Mouse (Mus musculus) brown adipose tissue, adult 24 weeks (tissue): ENCODE data around the gene Tsku. TPM values are rescaled to one million over a fixed set of nuclear protein-coding genes. Genes with fewer than 3 reads are reported as not detected.

Experiments used
- H3K27ac ChIP-seq: fragments of 200-500 bp; replicated peaks from 2 replicates; pipeline ENCODE4 v1.5.1; 2012; ENCODE audit warnings: low read depth, mild to moderate bottlenecking, low read length
- H3K4me1 ChIP-seq: fragments of 200-500 bp; 2 replicates; pipeline ENCODE4 v1.6.1; 2012; ENCODE audit warnings: low read length, mixed read lengths; ENCODE audit not compliant: control insufficient read depth, insufficient read depth, insufficient read length
- H3K4me3 ChIP-seq: fragments of 200-500 bp; 2 replicates; pipeline ENCODE4 v1.5.1; 2012; ENCODE audit warnings: low read depth, mild to moderate bottlenecking, low read length, moderate library complexity; ENCODE audit not compliant: insufficient read depth
- polyA plus RNA-seq: library from polyadenylated mRNA; stranded (reverse); fragments of >200 nt; gene quantifications from 2 replicates; pipeline ENCODE4 v1.2.4, GENCODE M21; 2012; ENCODE audit not compliant: missing spikeins, insufficient read depth, insufficient read length

Gene Tsku
- polyA plus RNA-seq, 1 experiment = 31.5 TPM

- Histone ChIP-seq H3K27ac (no peak overlapping the region), H3K4me1 (no peaks in the 10 kb centered on the region; the same call in 1 of the 2 replicates), H3K4me3 (no peak overlapping the region)
Measured at GRCm38 (mm10) chr7:98348043-98348442, 13.1 kb downstream of the Tsku start.

- no peak overlapping the region for H3K27ac ChIP-seq
- H3K4me1 ChIP-seq = no peaks in the 10 kb centered on the region; the same call in 1 of the 2 replicates
- no peak overlapping the region for H3K4me3 ChIP-seq
Measured at GRCm38 (mm10) chr7:98347471-98347870, 13.7 kb downstream of the Tsku start.

DNA sequence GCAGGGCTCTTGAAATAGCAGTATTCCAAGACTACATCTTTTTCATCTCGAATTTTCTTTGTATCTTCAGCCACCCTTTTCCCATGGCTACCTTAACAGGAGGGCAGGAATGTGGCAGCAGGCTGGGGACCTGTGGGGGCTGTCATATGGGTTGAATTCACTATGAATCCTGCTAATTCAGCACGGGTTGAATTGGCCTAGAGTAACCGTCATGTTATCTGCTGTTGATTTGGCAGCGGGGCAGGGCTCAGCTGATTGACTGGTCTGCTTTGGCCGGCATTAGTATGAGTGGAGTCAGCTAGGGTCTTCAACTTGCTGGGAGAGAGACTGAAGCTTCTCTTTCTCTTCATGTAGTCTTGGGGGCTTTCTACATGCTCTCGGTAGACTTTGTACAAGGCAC, 16.1 kb downstream of the Tsku start:
- Histone ChIP-seq H3K27ac (no peak overlapping the region), H3K4me3 (no peak overlapping the region), H3K4me1 (no peaks in the 10 kb centered on the region; the same call in 1 of the 2 replicates)

DNA sequence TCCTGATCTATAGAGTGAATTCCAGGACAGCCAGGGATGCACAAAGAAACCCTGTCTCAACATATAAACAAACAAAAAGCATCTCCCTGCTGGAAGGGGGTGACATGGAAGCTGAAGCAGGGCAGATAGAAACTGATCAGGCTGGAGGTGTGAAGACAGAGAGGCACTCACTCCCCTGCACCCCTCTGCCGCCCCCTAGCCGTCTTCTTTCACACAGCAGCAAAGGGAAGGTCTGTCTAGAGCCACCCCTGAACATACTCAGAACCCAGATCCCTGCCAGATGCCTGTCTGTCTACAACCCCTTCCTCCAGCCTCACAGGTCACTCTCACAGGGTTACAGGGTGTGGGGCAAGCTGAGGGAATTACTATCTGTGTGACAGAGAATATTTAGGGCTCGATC, 16.8 kb downstream of the Tsku start:
- H3K27ac ChIP-seq = no peak overlapping the region
- no peak overlapping the region for H3K4me3 ChIP-seq
- no peaks in the 10 kb centered on the region for H3K4me1 ChIP-seq

DNA sequence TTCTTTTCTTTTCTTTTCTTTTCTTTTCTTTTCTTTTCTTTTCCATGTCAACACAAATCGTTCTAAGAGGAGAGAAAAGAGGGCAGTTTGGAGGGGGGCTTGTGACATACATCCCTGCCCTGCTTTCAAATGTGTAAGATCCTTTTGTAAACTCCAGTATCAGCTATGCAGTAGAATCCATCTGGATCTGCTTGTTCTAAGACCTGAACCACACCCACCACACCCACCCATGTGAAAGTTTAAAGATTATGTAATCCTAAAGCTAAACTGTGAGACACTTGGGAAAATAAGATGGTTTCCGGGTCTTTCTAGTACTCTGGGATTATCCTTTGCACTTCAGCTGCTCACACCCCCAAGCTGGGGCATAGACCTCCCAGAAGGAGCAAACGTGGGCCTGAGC, 18.9 kb downstream of the Tsku start:
- Histone ChIP-seq H3K4me3 (no peak overlapping the region), H3K4me1 (no peaks in the 10 kb centered on the region), H3K27ac (no peak overlapping the region)

DNA sequence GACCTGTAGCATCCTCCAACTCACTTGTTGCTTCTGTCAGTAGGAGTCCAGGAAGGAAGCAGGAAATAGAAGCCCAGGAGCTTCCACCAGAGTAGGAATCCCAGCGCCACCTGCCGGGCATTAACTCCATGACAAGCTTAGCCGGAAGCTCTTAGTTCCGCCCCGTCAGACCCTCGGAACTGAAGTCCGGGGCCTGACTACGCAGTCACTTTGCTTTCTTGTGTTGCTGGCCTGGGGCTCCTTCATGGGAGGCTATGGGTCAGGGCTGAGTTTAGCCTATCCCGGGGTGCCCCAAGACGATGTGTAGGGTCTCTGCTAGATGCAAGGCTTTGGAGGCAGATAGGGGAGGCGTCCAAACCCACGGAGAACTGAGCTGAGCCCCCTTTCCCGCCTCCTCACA, 19.7 kb downstream of the Tsku start:
- Histone ChIP-seq H3K4me1 (no peaks in the 10 kb centered on the region), H3K4me3 (peak overlapping the region; percentile 53), H3K27ac (no peak overlapping the region)

GRCm38 (mm10) chr7:98340343-98340742, 20.8 kb downstream of the Tsku start:
- Histone ChIP-seq H3K27ac (no peak overlapping the region), H3K4me1 (no peaks in the 10 kb centered on the region), H3K4me3 (no peak overlapping the region)

- Histone ChIP-seq H3K4me1 (no peaks in the 10 kb centered on the region), H3K4me3 (no peak overlapping the region), H3K27ac (no peak overlapping the region)
Measured at GRCm38 (mm10) chr7:98333987-98334386, 27.1 kb downstream of the Tsku start.

DNA sequence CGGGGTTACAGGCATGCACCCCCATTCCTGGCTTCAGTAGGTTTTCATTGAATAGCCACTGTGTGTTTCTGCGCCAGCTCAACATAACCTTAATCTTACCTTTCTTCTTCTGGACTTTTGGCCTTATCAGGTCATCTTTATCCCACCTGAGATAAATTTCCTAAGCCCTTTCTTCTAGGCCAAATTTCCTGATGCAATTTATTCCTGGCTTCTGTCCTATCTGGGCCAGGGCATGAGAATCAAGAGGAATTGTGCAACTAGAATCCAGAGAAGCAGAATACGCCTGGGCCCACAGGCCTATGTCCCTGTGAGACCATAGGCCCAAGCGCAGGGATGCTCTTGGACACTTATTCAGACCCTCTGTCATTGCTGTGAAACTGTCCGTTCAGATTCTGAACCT, 27.6 kb downstream of the Tsku start:
- no peak overlapping the region for H3K27ac ChIP-seq
- no peaks in the 10 kb centered on the region for H3K4me1 ChIP-seq
- H3K4me3 ChIP-seq = no peak overlapping the region

DNA sequence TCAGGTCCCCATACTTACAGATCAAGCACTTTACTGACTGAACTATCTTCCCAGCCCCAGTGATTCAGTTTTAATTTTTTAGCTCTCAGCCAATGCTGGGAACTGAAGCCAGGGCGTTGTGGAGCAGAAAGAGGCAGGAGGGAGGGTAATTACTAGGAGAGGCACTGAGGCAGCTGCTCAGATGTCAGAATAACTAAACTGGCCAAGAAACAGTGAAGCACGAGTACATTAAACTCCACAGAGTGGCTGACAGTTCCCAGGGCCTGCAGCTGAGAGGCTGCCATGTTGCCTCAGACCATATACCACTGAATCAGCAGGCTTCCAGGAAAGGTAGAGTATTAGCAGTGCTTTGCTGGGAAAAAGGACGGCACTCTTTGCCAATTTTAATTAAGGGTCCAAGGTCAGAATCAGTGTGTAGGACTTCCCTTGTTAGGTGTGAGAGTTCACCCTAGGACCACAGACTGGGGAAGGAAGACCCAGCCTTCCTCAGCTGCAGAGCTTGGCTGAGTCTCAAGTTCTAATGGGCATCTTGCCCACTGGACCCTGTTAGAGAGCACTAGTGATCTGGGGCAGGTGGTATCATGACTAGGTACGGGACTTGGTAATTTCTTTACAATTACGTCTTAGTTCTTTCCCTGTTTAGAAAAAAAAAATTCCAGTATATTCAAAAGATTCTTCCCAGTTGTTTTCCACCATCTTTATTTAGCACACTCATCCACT, 28.3 kb downstream of the Tsku start:
- Histone ChIP-seq H3K4me3 (no peak overlapping the region), H3K27ac (no peak overlapping the region), H3K4me1 (no peaks in the 10 kb centered on the region)

- no peaks in the 10 kb centered on the region for H3K4me1 ChIP-seq
- H3K27ac ChIP-seq = no peak overlapping the region
- H3K4me3 ChIP-seq = no peak overlapping the region
Measured at GRCm38 (mm10) chr7:98331932-98332331, 29.2 kb downstream of the Tsku start.

DNA sequence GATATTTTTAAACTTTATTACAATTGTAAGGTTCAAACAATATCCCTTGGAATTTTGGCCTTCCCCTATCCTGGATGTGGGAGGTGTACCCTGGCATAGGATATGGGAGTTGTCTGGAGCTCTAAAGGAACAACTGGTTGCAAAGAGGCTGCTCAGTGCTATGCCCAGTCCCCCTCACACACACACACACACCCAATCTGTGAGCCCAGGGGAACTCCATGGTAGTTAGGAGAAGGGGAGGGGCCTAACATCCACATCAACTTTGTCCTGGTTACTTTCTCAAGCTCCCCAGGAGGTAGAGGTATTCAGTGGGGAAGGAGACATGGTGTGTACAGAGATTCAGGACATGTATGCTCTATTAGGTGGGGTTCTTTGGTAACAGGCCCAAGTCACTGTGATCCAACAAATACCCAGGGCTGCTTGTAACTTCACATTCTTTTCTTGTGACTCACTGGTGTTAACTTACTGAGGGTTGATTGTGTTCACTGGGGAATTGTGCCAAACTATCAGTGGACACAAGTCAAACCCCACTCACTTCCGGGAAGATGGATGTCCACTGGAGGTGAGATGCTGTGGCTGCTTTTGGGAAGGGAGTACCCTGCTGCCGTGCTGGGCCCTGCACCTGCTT, 30.6 kb downstream of the Tsku start:
- Histone ChIP-seq H3K4me1 (no peaks in the 10 kb centered on the region), H3K27ac (no peak overlapping the region)

DNA sequence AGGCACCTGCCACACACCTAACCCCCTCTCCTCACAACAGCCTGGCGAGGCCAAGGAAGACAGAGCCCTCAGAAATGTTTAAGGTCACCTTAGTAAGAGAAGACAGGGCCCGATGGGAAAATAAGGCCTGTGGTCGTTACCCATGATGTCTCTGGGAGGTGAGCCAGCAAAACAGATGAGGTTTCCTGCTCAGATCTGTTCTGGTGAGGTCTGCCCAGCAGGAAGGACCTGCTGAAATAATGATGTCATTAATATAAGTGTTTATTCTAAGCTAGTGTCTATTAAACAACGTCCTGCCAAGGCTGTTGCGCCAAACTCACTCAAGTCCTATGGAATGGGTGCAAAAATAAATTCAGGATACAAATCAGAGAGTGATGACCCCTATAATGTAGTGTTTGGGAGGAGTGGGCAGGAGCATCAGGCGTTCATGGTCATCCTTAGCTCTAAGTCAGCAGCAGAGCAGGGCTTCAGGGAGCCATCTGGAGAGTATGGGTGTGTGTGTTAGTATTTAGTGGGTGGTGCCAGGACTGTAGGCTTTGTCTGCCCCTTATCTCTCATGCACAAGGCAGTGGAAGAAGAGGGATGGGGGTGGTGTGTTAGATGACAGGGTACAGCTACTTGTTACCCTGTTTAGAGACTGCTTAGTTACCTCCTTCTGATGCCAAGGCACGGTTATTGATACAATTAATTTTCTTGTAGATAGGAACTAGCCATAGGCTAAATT, 31.3 kb downstream of the Tsku start:
- no peak overlapping the region for H3K4me3 ChIP-seq
- no peaks in the 10 kb centered on the region for H3K4me1 ChIP-seq
- H3K27ac ChIP-seq = no peak overlapping the region

More for the DNA sequence above, 30.6 kb downstream of the Tsku start:
- H3K4me3 ChIP-seq = no peak overlapping the region

GRCm38 (mm10) chr7:98328311-98328710, 32.8 kb downstream of the Tsku start:
- peaks cover 3% of the 10 kb centered on the region; the same call in 1 of the 2 replicates for H3K4me1 ChIP-seq
- no peak overlapping the region for H3K27ac ChIP-seq
- H3K4me3 ChIP-seq = no peak overlapping the region

- H3K27ac ChIP-seq = no peak overlapping the region
- peaks cover 3% of the 10 kb centered on the region; the same call in 1 of the 2 replicates for H3K4me1 ChIP-seq
- H3K4me3 ChIP-seq = no peak overlapping the region
Measured at GRCm38 (mm10) chr7:98326051-98326450, 35.1 kb downstream of the Tsku start.
